Mouse (Mus musculus) WW6 (cell line): ENCODE data around the gene Fam32a.
A peak's percentile ranks its signal among the peaks of the same experiment; 100 is the strongest.

Experiments
- DNase-seq: peaks from one replicate; pipeline ENCODE4 v3.0.0-alpha.2; 2013; ENCODE audit warnings: low read depth, low spot score

Fam32a gene

DNA sequence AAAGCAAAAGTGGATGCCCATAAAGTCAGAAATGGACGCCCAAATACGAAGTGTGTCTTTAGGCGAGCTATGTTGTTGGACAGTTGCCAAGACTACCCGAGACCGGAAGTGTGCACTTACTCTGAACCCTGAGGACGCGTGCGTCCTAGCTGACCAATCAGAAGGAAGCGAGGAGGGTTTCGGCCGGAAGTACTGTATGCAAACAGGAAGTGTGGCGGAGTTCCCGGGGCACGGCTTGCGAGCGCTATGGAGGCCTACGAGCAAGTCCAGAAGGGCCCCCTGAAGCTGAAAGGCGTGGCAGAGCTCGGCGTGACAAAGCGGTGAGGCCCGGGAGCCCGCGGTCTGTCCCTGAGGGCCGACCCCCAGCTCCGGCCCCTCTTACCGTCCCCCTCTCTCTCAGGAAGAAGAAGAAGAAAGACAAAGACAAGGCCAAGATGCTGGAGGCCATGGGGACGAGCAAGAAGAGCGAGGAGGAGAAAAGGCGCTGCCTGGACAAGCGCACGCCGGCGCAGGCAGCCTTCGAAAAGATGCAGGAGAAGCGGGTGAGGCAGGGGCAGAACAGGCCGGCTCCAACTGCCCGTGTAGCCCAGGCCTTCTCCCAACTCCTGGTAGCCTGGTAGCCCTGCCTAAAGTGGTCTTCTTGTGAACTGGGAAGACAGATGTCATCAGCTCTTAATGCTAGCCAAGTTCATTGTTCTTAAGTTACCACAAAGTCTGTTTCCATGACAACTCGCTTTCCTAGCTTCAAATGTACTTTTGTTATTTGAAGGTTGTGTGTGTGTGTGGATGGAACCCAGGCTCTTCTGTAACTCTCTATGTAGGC is at the start of gene Fam32a:
Fam32a (plus strand) TSS at position 190 of the 823 bp plus-strand sequence.
- peak; percentile 99 for DNase-seq

- no peak for DNase-seq
Observed at GRCm38 (mm10) chr8:72177346-72177925, 42.1 kb upstream of the Fam32a start.

GRCm38 (mm10) chr8:72183554-72184202 is 35.9 kb upstream of the Fam32a start:
- DNase-seq, result no peak

DNA sequence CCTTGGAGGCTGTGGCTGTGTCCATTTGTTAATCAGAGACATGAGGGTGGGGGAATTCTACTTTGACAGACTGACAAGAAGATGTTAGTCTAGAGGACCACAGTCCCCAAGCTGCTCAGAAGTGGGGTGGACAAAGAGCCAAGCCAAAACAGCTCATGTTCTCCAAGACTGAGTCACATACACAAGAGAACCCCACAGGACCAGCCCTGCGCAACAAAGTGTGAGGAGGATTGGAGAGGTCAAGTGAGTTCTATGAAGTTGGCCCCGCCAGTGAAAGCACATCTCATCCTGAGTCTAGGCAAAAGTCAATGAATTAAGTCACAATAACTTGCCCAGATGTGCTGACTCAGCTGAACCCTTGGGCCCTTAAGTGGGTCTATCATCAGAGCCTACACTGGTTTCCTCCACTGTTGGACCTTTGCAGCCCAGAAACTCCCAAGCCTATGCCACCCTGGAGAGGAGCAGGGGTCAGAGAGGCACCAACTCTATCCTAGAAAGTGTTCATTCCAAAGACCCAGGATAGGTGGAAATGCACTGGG is 31.7 kb upstream of the Fam32a start:
- DNase-seq, result no peak

- peak; percentile 74 for DNase-seq
Observed at GRCm38 (mm10) chr8:72189417-72190214, 29.9 kb upstream of the Fam32a start, which contains the start of gene Hsh2d. Gene Hsh2d (plus strand): TSS chr8:72189638.

- no peak for DNase-seq
Observed at GRCm38 (mm10) chr8:72190215-72190539, 29.4 kb upstream of the Fam32a start.

GRCm38 (mm10) chr8:72192065-72192464 is 27.5 kb upstream of the Fam32a start:
- DNase-seq, result no peak

DNA sequence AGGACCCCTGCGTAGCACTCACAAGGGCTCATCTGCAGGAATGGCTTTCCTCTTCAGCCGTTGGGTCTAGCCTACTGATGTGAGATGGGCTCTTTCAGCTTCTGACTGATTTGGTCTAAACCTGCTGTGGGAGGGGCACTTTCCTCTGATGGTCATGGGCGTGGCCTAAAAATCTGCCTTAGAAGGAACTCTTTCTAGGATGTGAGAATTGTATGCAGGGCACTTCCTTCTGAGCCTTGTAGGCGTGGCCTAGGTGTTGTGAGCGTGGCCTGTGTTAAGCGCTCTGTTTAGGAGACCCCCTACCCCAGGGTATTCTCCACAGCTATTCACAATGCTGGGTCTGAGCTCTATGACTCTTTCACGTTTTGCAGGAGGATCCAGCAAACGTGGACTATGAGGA is 21.5 kb upstream of the Fam32a start:
- peak; percentile 82 for DNase-seq

GRCm38 (mm10) chr8:72208582-72208981 is 10.9 kb upstream of the Fam32a start:
- DNase-seq, result no peak

- no peak for DNase-seq
Observed at GRCm38 (mm10) chr8:72210222-72210621, 9.3 kb upstream of the Fam32a start.

DNA sequence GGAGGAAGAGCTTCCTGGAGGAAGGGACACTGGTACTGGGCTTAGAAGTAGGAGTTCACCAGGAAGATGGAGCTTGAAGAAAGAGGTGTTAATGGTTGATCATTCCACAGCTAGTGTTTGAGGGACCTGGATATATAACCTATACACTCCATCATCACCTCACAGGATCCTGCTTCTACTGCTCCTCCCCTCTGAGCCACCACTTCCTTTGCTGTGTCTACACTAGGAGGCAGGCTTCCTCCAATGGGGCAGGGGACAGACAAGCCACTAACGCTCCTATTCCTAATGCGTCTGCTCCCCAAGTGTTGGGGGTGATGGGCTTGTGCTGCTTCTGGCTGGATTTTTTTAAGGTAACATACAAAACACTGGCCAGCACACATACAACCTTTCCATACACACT is 8.8 kb upstream of the Fam32a start:
- DNase-seq, result no peak

- no peak for DNase-seq
Observed at GRCm38 (mm10) chr8:72211846-72212245, 7.7 kb upstream of the Fam32a start.

GRCm38 (mm10) chr8:72212751-72213150 is 6.8 kb upstream of the Fam32a start, which contains the start of gene Cib3:
Gene Cib3 (minus strand): TSS chr8:72212837.
- DNase-seq, result no peak

GRCm38 (mm10) chr8:72213536-72213935 is 6.0 kb upstream of the Fam32a start, which contains the start of gene Gm11034:
Gene Gm11034 (minus strand): TSS chr8:72213636.
- no peak for DNase-seq

DNA sequence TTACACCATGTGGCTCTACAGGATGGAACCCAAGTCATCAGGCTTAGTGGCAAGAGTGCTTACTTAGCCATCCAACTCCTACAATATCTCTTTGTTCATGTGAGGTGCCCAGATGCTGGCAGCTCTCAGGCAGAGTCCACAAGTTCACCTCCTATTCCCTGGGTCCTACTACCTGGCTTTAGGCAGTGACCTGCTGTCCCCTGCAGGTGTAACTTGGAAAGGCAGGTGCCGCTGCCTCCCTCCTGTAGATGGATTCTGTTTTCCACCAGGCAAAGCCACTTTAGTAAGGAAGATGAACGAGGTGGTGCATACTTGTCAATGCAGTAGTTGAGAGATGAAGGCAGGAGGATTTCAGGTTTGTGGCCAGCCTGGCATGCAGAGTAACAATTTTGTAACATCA is 4.5 kb upstream of the Fam32a start:
- no peak for DNase-seq

GRCm38 (mm10) chr8:72215871-72216270 is 3.7 kb upstream of the Fam32a start:
- DNase-seq, result no peak

DNA sequence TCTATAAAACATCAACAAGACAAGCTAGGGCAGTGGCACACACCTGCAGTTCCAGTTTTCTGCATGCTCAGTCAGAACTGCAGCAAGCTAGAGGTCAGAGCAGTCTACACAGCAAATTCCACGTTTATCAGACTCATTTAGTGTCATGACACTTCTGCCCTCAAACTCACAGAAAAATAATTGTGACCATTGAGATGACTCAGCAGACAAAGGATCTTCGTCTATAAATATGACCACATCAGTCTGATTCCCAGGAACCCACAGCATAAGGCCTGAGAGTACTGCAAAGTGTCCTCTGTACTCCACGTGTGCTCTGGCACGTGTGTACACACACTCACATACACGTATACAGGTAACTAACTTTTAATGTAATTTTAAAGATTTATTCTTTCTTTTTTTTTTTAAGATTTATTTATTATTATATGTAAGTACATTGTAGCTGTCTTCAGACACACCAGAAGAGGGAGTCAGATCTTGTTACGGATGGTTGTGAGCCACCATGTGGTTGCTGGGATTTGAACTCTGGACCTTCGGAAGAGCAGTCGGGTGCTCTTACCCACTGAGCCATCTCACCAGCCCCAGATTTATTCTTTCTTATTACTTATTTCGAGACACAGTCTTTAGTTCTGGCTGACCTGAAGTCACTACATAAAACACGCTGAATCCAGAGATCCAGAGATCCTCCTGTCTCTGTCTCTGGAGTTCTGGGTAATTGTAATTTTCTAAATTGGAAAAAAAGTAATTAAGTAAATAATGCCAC is 569 bp upstream of the Fam32a start:
- no peak for DNase-seq

GRCm38 (mm10) chr8:72220758-72221157 is 1.2 kb downstream of the Fam32a start:
- no peak for DNase-seq

DNA sequence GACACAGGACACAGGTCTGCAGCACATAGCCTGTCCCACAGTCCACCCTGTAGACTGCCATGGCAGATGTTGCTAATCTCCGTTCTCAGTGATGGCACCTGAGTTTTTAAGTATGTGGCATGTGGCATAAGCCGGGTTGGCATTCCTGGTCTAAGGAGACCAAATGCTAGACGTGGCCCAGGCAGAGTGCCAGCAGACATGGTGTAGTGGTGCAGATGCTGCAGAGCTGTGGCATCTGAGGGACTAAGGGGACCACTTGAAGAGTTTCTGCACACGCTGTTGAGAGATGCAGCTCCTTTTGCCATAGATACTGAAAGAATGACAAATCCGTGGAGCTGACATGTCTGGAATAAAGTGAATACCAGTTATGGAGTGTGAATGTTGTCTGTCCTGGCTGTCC is 3.1 kb downstream of the Fam32a start:
- no peak for DNase-seq

GRCm38 (mm10) chr8:72239499-72240402 is 20.2 kb downstream of the Fam32a start, which contains the start of gene Ap1m1:
Gene Ap1m1 (plus strand): TSS chr8:72240018.
- peak; percentile 99 for DNase-seq
